Mouse (Mus musculus) CD4-positive helper T cell, adult 2 months (primary cell): ENCODE data around the gene Pip.

ENCODE experiments used
- DNase-seq: peaks from one replicate; pipeline ENCODE4 v3.0.0-alpha.2; 2012; ENCODE audit warnings: low read depth, missing footprints, low spot score

Pip gene

DNA sequence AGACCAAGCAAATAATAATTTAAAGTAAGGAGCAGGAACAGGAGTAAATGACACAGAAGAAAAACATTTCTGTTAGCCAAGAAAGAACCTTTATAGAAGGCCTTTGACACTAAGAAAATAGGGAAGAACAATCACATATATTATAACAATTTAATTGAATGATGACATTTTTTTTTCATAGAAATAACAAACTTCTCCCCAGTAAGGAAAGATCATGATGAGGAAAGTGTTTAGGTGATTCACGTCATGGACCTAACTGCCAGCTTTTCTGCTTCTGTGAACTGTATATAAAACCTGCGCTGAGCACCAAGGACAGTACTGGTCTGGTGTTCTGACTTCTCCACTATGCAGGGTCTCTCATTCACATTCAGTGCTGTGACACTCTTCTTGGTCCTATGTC, at the start of gene Pip:
Pip (plus strand) TSS at position 301 of the 400 bp plus-strand sequence.
- DNase-seq: no peak

DNA sequence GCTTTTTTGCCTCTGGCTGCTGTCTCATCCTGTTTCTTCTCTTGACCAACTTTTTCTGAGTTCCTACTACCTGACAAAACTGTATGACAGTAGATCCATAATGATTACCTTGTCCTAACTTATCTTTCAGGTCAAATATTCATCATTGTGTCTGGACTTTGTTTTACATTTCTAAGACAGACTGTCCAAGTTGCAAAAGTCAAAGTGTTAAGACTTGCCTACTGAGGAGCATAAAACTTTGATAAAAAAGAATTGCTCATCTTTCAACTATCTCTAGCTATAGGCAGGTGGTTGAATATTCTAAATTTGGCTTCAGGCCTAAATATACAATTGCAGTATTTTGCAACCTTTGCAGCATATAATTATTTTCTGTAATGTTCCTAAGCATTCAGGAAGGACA, 23.2 kb upstream of the Pip start:
- no peak for DNase-seq

DNA sequence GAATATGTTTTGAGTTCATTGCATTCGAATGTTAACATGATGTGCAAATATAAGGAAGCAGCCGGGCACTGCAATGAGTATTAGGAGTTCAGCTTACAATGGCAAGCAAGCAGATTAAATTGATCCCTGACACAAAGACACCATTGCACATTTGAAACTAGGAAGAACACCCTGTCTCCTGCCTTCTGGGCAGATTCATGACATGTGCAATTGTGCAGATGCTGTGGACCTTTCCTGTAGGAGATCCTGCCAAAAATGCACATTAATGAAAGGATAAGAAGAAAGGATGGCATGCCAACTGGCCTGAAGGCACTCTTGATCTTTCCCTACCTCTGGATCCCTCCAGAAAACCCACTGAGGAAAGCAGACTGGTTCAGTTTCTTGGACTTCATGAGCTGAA, 17.8 kb upstream of the Pip start:
- DNase-seq: no peak

DNA sequence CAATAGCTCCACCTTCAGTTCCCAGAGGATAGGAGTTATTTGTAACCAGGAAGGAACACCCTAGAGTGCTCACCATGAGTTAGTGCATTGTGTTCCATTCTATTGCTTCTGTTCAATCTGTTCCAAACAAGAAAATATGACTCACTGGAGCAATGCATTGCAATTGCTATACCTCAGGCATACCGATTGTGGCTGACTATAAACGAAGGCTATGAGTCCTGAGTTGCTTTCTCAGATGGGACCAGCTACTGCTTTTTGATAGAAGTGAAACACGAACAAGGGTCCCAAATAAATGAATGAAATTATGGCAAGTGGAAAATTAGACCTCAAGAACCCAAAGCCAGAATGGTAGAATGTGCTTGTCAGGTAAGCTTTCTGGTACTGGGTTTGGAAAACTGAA, 5.4 kb downstream of the Pip start, which contains the start of gene Sval2:
Sval2 (plus strand) TSS at position 301 of the 400 bp plus-strand sequence.
- DNase-seq: no peak

DNA sequence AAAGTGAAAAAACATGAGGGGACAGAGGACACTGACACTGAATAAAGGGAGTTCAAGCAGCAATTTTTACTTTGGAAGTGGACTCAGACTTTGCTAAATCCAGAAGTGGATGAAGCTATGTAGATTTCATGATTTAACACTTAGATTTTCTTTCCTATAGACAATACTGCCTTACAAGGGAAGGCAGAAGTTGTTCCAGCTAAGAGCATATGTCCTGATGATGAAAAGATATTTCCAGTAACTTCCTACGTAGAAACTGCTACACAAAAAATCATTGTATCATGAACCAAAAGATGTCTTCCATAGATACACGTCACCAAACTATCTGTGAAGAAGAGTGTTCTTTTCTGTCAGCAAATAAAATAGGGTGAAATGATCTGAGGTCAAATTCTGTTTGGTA, 16.7 kb downstream of the Pip start:
- DNase-seq: no peak
